Mouse (Mus musculus) erythroblast, embryonic 14.5 days (primary cell): ENCODE data around the gene Pnpla1. TPM values are rescaled to one million over a fixed set of nuclear protein-coding genes. Genes with fewer than 3 reads are reported as not detected.

ENCODE experiments used
- H3K27me3 ChIP-seq: 2 replicates; pipeline ENCODE4 v1.6.1; 2012; ENCODE audit warnings: inconsistent platforms; ENCODE audit not compliant: control insufficient read depth
- H3K36me3 ChIP-seq: 2 replicates; pipeline ENCODE4 v1.6.1; 2012; ENCODE audit warnings: mild to moderate bottlenecking, inconsistent platforms; ENCODE audit not compliant: control insufficient read depth
- H3K4me1 ChIP-seq: 2 replicates; pipeline ENCODE4 v1.6.1; 2012; ENCODE audit warnings: inconsistent platforms; ENCODE audit not compliant: control insufficient read depth
- H3K4me3 ChIP-seq: replicated peaks from 2 replicates; pipeline ENCODE3; 2012; ENCODE audit warnings: moderate library complexity, mild to moderate bottlenecking, inconsistent platforms
- H3K9me3 ChIP-seq: 2 replicates; pipeline ENCODE4 v1.6.1; 2012; ENCODE audit warnings: low read length, inconsistent platforms, mixed read lengths; ENCODE audit not compliant: control insufficient read depth
- GATA1 ChIP-seq: IDR thresholded peaks from 2 replicates; pipeline ENCODE4 v1.6.1; 2012; ENCODE audit warnings: low read length, inconsistent platforms, mixed read lengths
- TAL1 ChIP-seq: IDR thresholded peaks from 3 replicates; pipeline ENCODE4 v1.6.1; 2012; ENCODE audit warnings: low read length, inconsistent platforms, mixed read lengths
- polyA plus RNA-seq: library from polyadenylated mRNA; stranded (reverse); fragments of >175 nt; gene quantifications from 2 replicates; pipeline ENCODE4 v1.2.3, GENCODE M21; 2012

The Pnpla1 gene
- polyA plus RNA-seq, 1 experiment = not detected

DNA sequence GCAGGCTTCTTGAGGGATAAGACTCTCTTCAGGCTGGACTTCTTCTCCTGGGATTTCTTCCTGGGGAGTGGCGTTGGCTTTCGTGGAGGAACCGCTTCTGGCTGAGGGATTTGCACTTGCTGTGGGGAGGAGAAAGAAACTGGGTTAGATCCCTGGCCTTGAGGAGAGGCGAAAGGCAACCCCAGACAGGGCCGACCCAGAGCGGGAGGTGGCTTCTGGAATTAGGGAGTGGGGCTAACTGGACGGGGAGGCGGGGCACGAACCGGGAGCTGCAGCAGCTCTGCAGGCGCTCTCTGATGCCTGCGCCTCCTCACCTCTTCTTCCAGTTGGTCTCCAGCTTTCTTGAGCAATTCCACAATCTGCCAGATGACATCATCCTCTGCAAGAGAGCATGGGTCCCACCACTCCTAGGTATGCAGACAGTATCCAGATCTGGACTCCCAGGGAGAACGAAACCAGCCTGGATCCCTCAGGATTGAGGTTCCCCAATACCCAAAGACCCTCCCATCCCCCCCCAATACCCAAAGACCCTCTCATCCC, 47.2 kb downstream of the Pnpla1 start:
- TF ChIP-seq GATA1 (no peak), TAL1 (no peak)
- no peaks in the 10 kb centered on the region for H3K9me3 ChIP-seq
- H3K4me1 ChIP-seq = peaks cover 2% of the 10 kb centered on the region; the same call in 1 of the 2 replicates
- no peaks in the 10 kb centered on the region for H3K36me3 ChIP-seq
- H3K27me3 ChIP-seq = peaks cover 24% of the 10 kb centered on the region
- no peak overlapping the region for H3K4me3 ChIP-seq

DNA sequence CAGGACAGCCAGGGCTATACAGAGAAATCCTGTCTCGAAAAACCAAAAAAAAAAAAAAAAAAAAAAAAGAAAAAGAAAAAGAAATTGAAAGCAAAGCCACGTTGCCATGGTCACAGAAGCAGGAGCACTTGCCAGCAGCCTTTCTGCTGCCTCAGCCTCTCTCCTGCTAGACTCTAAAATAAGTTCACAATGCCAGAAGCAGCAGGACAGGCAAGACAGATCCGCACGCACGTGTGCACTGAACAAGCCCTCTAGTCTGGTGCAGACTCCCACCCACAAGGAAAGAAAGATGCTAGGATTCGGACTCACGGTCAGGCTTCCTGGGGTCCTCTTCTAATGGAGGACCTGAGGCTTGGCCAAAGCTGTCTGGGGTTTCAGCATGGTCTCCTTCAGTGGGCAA, 49.7 kb downstream of the Pnpla1 start:
- Histone ChIP-seq H3K9me3 (no peaks in the 10 kb centered on the region), H3K36me3 (no peaks in the 10 kb centered on the region), H3K4me1 (peaks cover 2% of the 10 kb centered on the region; the same call in 1 of the 2 replicates), H3K27me3 (peaks cover 29% of the 10 kb centered on the region), H3K4me3 (no peak overlapping the region)
- TF ChIP-seq GATA1 (no peak), TAL1 (no peak)

DNA sequence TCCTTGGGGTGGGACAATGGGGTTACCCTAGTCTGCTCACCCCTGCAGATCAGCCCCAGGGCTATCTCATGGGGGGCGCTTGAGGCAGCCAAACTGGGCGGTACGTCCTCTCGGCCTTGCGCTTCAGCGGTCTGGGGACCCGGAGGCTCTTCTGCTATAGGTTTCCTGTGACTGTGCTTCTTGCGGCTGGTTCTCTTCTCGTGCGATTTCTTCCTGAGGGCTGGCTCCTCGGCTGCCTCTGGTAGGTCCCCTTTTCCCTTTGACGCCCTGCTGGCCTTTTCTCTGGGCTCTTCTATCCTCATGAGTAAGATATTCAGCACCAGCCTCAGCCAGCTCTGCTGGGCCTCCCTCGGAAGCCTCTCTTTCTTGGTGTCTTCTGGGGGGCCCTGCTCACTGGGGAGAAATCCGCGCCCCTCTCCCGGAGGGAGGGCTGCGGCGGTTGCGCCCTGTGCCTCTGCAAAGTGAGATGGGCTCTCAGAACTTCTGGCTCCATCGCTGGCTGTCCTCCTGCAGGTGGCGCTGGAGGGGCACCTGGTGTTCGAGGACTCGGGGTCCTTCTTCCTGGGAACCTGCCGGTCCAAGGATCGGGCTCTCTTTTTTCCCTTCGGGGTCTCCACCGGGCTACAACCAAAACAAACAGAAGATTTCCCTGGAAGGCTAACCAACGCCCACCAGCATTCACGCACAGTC, 51.2 kb downstream of the Pnpla1 start:
- Histone ChIP-seq H3K27me3 (peaks cover 29% of the 10 kb centered on the region), H3K36me3 (no peaks in the 10 kb centered on the region), H3K4me1 (peaks cover 2% of the 10 kb centered on the region; the same call in 1 of the 2 replicates), H3K4me3 (no peak overlapping the region), H3K9me3 (no peaks in the 10 kb centered on the region)
- TF ChIP-seq TAL1 (no peak), GATA1 (no peak)

DNA sequence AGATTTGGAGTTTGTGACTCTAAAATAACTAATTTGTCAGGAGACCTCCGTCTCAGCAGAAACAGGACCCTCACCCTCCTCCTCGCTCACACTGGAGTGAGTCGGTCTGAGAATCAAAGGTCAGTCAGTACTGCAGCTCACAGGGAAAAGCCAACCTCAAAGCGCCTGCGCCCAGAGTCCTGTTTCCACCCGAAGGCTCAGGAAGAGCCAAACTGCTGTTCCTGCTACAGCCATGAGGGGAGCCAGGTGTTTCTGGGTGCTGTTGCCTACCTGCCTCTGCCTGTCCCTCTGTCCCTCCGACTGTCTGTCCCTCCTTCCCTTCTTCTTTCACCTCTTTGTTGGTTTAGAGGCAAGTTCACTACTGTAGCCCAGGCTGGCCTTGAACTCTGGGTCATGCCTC, 51.9 kb downstream of the Pnpla1 start:
- Histone ChIP-seq H3K27me3 (peaks cover 29% of the 10 kb centered on the region), H3K36me3 (no peaks in the 10 kb centered on the region), H3K9me3 (no peaks in the 10 kb centered on the region), H3K4me3 (no peak overlapping the region), H3K4me1 (no peaks in the 10 kb centered on the region)
- no peak for TF ChIP-seq GATA1
- TF ChIP-seq TAL1 = no peak

DNA sequence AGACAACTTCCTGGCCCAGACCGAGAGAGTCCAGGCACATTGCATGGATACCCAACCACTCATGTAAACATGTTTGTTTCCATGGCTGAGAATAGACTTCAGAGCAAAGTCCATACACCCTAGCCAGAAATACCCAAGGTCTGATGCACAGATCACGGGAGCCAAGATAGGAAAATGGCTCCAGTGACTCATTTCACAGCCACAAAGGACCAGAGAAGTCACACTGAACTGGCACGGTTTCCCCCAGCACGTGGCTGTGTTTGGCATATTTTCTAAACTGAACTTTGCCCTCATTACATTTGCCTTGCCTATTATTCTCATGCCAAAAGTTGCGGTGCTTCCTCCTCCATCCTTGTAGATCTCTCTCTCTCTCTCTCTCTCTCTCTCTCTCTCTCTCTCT, 55.0 kb downstream of the Pnpla1 start:
- TF ChIP-seq TAL1 (no peak), GATA1 (no peak)
- H3K36me3 ChIP-seq = no peaks in the 10 kb centered on the region
- H3K4me1 ChIP-seq = no peaks in the 10 kb centered on the region
- H3K9me3 ChIP-seq = no peaks in the 10 kb centered on the region
- H3K27me3 ChIP-seq = peaks cover 26% of the 10 kb centered on the region
- no peak overlapping the region for H3K4me3 ChIP-seq

DNA sequence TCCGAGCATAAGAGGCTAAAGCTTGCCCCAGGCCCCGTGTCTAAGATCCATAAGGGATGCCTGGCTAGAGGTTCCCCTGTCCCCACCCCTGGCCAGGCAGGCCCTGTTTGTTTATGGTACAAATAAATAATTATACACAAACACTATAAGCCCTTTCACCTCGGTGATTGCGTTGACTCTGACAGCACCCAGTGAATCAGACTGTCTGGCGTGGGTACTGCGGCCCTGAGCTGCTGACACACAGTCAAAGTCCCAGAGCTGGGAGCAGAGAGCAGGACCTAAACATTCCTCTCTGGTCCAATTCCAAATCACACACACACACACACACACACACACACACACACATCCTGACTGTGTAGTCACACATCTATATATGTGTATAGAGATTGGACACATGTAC, 55.7 kb downstream of the Pnpla1 start:
- H3K36me3 ChIP-seq = no peaks in the 10 kb centered on the region
- no peaks in the 10 kb centered on the region for H3K4me1 ChIP-seq
- peaks cover 20% of the 10 kb centered on the region for H3K27me3 ChIP-seq
- no peaks in the 10 kb centered on the region for H3K9me3 ChIP-seq
- no peak overlapping the region for H3K4me3 ChIP-seq
- TF ChIP-seq GATA1 (no peak), TAL1 (no peak)

DNA sequence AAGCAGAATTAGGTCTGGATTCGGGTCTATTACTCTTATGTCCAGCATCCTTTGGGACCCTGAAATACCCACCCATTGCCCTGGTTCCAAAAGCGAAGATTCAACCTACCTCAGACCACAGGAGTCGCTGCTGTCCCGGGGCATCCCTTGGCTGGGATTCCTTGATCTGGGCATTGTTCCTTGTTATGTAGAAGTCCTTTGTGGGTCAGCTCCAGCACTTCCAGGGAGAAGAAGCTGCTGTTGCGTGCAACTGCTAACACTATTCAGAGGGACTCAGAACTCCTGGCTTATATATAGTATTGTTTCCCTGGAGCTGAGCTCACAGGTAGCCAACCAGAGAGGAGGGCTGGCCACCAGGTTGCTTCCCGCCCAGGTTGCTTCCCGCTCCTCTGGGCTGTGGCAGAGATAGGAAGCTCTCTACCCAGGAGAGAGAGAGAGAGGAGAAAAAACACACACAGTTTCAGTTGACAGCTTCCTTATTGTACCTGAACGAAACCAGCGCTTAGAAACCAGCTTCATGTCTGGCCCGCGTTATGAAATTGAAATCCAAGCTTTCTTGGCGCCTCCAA, 56.9 kb downstream of the Pnpla1 start, which contains the start of gene 4930539E08Rik:
Gene 4930539E08Rik (minus strand): TSS at position 265 of the 569 bp plus-strand sequence.
- no peaks in the 10 kb centered on the region for H3K36me3 ChIP-seq
- H3K4me3 ChIP-seq = no peak within 1 kb of the TSS
- no peaks in the 10 kb centered on the region for H3K9me3 ChIP-seq
- H3K27me3 ChIP-seq = peaks cover 8% of the 10 kb centered on the region
- TF ChIP-seq TAL1 = no peak
- no peak for TF ChIP-seq GATA1
- no peaks in the 10 kb centered on the region; the same call in 1 of the 2 replicates for H3K4me1 ChIP-seq

DNA sequence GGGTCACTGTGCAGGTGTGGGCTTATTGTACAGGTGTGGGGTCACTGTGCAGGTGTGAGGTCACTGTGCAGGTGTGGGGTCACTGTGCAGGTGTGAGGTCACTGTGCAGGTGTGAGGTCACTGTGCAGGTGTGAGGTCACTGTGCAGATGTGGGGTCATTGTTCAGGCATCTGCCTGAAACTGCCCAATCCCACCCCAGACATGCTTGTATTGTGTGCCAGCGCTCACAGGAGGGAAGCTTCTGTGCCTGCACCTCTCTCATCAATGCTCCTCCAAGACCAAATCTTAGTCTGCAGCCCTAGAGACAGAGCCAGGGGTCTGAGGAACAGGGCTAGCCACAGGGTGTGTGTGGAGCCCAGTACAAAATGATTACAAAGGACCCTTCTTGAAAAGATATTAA, 58.3 kb downstream of the Pnpla1 start:
- Histone ChIP-seq H3K36me3 (no peaks in the 10 kb centered on the region), H3K27me3 (no peaks in the 10 kb centered on the region), H3K4me1 (peaks cover 4% of the 10 kb centered on the region), H3K9me3 (no peaks in the 10 kb centered on the region), H3K4me3 (no peak overlapping the region)
- TF ChIP-seq TAL1 (no peak), GATA1 (no peak)

DNA sequence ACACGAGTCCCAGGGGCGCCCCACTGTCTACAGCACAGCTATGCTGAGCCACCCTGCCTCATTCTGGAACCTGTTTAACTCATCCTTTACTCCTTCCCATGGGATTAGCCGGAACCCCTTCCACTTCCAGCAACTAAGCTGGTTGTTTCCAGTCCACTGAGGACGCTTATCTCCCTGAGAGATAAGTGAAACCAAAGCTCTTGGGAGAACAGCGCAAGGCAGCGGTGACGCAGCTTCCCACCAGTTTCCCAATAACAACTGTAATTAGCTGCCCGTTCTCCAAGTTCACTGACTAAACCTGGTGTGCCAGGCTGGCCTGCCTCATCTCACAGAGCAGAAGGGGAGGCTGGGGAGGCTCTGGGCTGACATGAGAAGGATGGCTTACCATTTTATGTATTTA, 62.9 kb downstream of the Pnpla1 start:
- no peaks in the 10 kb centered on the region for H3K36me3 ChIP-seq
- peaks cover 6% of the 10 kb centered on the region for H3K4me1 ChIP-seq
- TF ChIP-seq GATA1 (no peak), TAL1 (no peak)
- H3K27me3 ChIP-seq = peaks cover 4% of the 10 kb centered on the region
- H3K9me3 ChIP-seq = no peaks in the 10 kb centered on the region
- H3K4me3 ChIP-seq = no peak overlapping the region
